Mouse (Mus musculus) thymus, adult 2 months (tissue): Measurements from ENCODE around the gene Arhgap24. TPM values are rescaled to one million over a fixed set of nuclear protein-coding genes. Genes with fewer than 3 reads are reported as not detected.

Source experiments
- DNase-seq: peaks from one replicate; pipeline ENCODE4 v3.0.0; 2021
- H3K27ac ChIP-seq: fragments of 200-500 bp; 2 replicates; pipeline ENCODE4 v1.5.1; 2012; ENCODE audit warnings: low read length, control low read depth; ENCODE audit not compliant: control insufficient read depth, insufficient read depth
- H3K27me3 ChIP-seq: fragments of 200-500 bp; 2 replicates; pipeline ENCODE4 v1.6.1; 2012; ENCODE audit warnings: mild to moderate bottlenecking, low read length, moderate library complexity, mixed read lengths; ENCODE audit not compliant: control insufficient read depth, insufficient read depth
- H3K36me3 ChIP-seq: fragments of 200-500 bp; 2 replicates; pipeline ENCODE4 v1.6.1; 2012; ENCODE audit warnings: mild to moderate bottlenecking, low read length, moderate library complexity; ENCODE audit not compliant: control insufficient read depth, insufficient read depth
- H3K4me1 ChIP-seq: fragments of 200-500 bp; replicated peaks from 2 replicates; pipeline ENCODE4 v1.6.1; 2012; ENCODE audit warnings: low read length; ENCODE audit not compliant: control insufficient read depth, insufficient read depth
- H3K4me3 ChIP-seq: fragments of 200-500 bp; 2 replicates; pipeline ENCODE4 v1.5.1; 2012; ENCODE audit warnings: mild to moderate bottlenecking, low read length, control low read depth, moderate library complexity; ENCODE audit not compliant: control insufficient read depth, insufficient read depth
- CTCF ChIP-seq: fragments of 200-500 bp; IDR thresholded peaks from 2 replicates; pipeline ENCODE4 v1.5.1; 2012; ENCODE audit warnings: mild to moderate bottlenecking, control low read depth, low read length, moderate library complexity, borderline replicate concordance; ENCODE audit not compliant: control insufficient read depth, poor library complexity, insufficient read depth; ENCODE audit errors: extremely low read depth
- POLR2A ChIP-seq: fragments of 200-500 bp; IDR thresholded peaks from 2 replicates; pipeline ENCODE4 v1.6.1; 2012; ENCODE audit warnings: mild to moderate bottlenecking, low read length, control low read depth, moderate library complexity; ENCODE audit not compliant: control insufficient read depth, poor library complexity, insufficient read depth; ENCODE audit errors: extremely low read depth
- WGBS: fragments of 180-500 bp; shearing (Covaris S2); methylation state at CpG from one replicate; pipeline ENCODE4 v1.1.7; 2018; 5-methylcytosine and 5-hydroxymethylcytosine counted together
- polyA plus RNA-seq: library from polyadenylated mRNA; depleted of rRNA; stranded (reverse); fragments of >200 nt; gene quantifications from 2 replicates; pipeline ENCODE4 v1.2.3, GENCODE M21; 2012

Arhgap24 gene
- polyA plus RNA-seq, 1 experiment, result 4.5 TPM

- 94% methylated on average over 7 of the region's 7 CpGs for WGBS
- Histone ChIP-seq H3K36me3 (no peaks in the 10 kb centered on the region), H3K4me3 (no peak overlapping the region), H3K4me1 (no peaks in the 10 kb centered on the region), H3K27ac (no peak overlapping the region), H3K27me3 (no peaks in the 10 kb centered on the region)
- no peak for DNase-seq
- no peak for TF ChIP-seq CTCF
- TF ChIP-seq POLR2A, result no peak
Observed at GRCm38 (mm10) chr5:102767822-102768221, 286.6 kb downstream of the Arhgap24 start.

GRCm38 (mm10) chr5:102768385-102769080, 287.3 kb downstream of the Arhgap24 start:
- H3K4me3 ChIP-seq, result no peak overlapping the region
- 84% methylated on average over 12 of the region's 12 CpGs for WGBS
- H3K4me1 ChIP-seq, result no peaks in the 10 kb centered on the region
- no peaks in the 10 kb centered on the region for H3K27me3 ChIP-seq
- H3K36me3 ChIP-seq, result no peaks in the 10 kb centered on the region
- no peak for TF ChIP-seq CTCF
- no peak for TF ChIP-seq POLR2A
- no peak for DNase-seq
- no peak overlapping the region for H3K27ac ChIP-seq

- DNase-seq, result no peak
- Histone ChIP-seq H3K4me3 (no peak overlapping the region), H3K27me3 (no peaks in the 10 kb centered on the region), H3K27ac (no peak overlapping the region), H3K36me3 (no peaks in the 10 kb centered on the region), H3K4me1 (no peaks in the 10 kb centered on the region)
- TF ChIP-seq CTCF, result no peak
- TF ChIP-seq POLR2A, result no peak
- WGBS, result 95% methylated on average over 7 of the region's 7 CpGs
Observed at GRCm38 (mm10) chr5:102770611-102771010, 289.4 kb downstream of the Arhgap24 start.

GRCm38 (mm10) chr5:102774500-102774899, 293.3 kb downstream of the Arhgap24 start:
- 94% methylated on average over 4 of the region's 4 CpGs for WGBS
- Histone ChIP-seq H3K27me3 (no peaks in the 10 kb centered on the region), H3K4me1 (peaks cover 11% of the 10 kb centered on the region), H3K4me3 (no peak overlapping the region), H3K36me3 (no peaks in the 10 kb centered on the region), H3K27ac (no peak overlapping the region)
- no peak for TF ChIP-seq POLR2A
- no peak for DNase-seq

- no peak for DNase-seq
- H3K36me3 ChIP-seq, result no peaks in the 10 kb centered on the region
- H3K27me3 ChIP-seq, result no peaks in the 10 kb centered on the region
- WGBS, result 73% methylated on average over 9 of the region's 9 CpGs
- H3K4me1 ChIP-seq, result peaks cover 11% of the 10 kb centered on the region
- H3K4me3 ChIP-seq, result no peak overlapping the region
- no peak overlapping the region for H3K27ac ChIP-seq
- TF ChIP-seq POLR2A (no peak), CTCF (no peak)
Observed at GRCm38 (mm10) chr5:102777255-102777654, 296.1 kb downstream of the Arhgap24 start.

- DNase-seq, result no peak
- no peak overlapping the region for H3K27ac ChIP-seq
Observed at GRCm38 (mm10) chr5:102777852-102778251, 296.7 kb downstream of the Arhgap24 start.

GRCm38 (mm10) chr5:102778253-102778652, 297.1 kb downstream of the Arhgap24 start:
- Histone ChIP-seq H3K27ac (no peak overlapping the region), H3K4me1 (peaks cover 11% of the 10 kb centered on the region), H3K36me3 (no peaks in the 10 kb centered on the region), H3K27me3 (no peaks in the 10 kb centered on the region), H3K4me3 (no peak overlapping the region)
- no peak for DNase-seq
- WGBS, result 4% methylated on average over 5 of the region's 5 CpGs
- TF ChIP-seq CTCF (no peak), POLR2A (no peak)

More at GRCm38 (mm10) chr5:102777852-102778251, 296.7 kb downstream of the Arhgap24 start:
- TF ChIP-seq POLR2A (no peak), CTCF (no peak)
- Histone ChIP-seq H3K36me3 (no peaks in the 10 kb centered on the region), H3K4me3 (no peak overlapping the region), H3K4me1 (peaks cover 11% of the 10 kb centered on the region), H3K27me3 (no peaks in the 10 kb centered on the region)
- WGBS, result 7% methylated on average over 9 of the region's 9 CpGs
